Mouse (Mus musculus) forebrain, embryonic 16.5 days (tissue): Measurements from ENCODE around the gene Dpm3. TPM values are rescaled to one million over a fixed set of nuclear protein-coding genes. Genes with fewer than 3 reads are reported as not detected.

Experiments
- ATAC-seq: fragments of 200-750 bp; cut with Nextera tagmentation; 2 replicates; pipeline ENCODE4 v1.8.0; 2017; ENCODE audit warnings: mild to moderate bottlenecking, moderate library complexity
- H3K27ac ChIP-seq: fragments of 300-500 bp; sonication (generic); 2 replicates; pipeline ENCODE4 v1.5.1; 2014; ENCODE audit warnings: low read length, control low read depth
- H3K27me3 ChIP-seq: fragments of 300-500 bp; sonication (generic); replicated peaks from 2 replicates; pipeline ENCODE4 v1.6.1; 2014; ENCODE audit warnings: low read length; ENCODE audit not compliant: control insufficient read depth, insufficient read depth
- H3K36me3 ChIP-seq: fragments of 300-500 bp; sonication (generic); 2 replicates; pipeline ENCODE4 v1.6.1; 2014; ENCODE audit not compliant: control insufficient read depth, insufficient read depth
- H3K4me1 ChIP-seq: fragments of 300-500 bp; sonication (generic); replicated peaks from 2 replicates; pipeline ENCODE4 v1.6.1; 2014; ENCODE audit warnings: low read length; ENCODE audit not compliant: control insufficient read depth, insufficient read depth
- H3K4me2 ChIP-seq: fragments of 300-500 bp; sonication (generic); 2 replicates; pipeline ENCODE4 v1.6.1; 2014; ENCODE audit warnings: mild to moderate bottlenecking, low read length, control low read depth
- H3K4me3 ChIP-seq: fragments of 300-500 bp; sonication (generic); replicated peaks from 2 replicates; pipeline ENCODE4 v1.5.1; 2014; ENCODE audit warnings: mild to moderate bottlenecking, low read length, control low read depth
- H3K9ac ChIP-seq: fragments of 300-500 bp; sonication (generic); replicated peaks from 2 replicates; pipeline ENCODE4 v1.6.1; 2014; ENCODE audit warnings: low read depth, low read length, control low read depth
- H3K9me3 ChIP-seq: fragments of 300-500 bp; sonication (generic); 2 replicates; pipeline ENCODE4 v1.6.1; 2016; ENCODE audit warnings: low read length; ENCODE audit not compliant: control insufficient read depth
- WGBS: fragments of 180-500 bp; shearing (Covaris S2); extraction: QIAGEN DNeasy Blood & Tissue Kit; methylation state at CpG from one replicate; pipeline ENCODE4 v1.1.7; 2014; 5-methylcytosine and 5-hydroxymethylcytosine counted together
- microRNA counts: library from miRNA; unstranded; fragments of <30 nt; microRNA quantifications from one replicate; lab custom pipeline; 2016
- microRNA-seq: library from miRNA; unstranded; fragments of <30 nt; microRNA quantifications from one replicate; pipeline ENCODE4, GENCODE M21; 2017
- polyA plus RNA-seq: library from polyadenylated mRNA; unstranded; fragments of >200 nt; fragmentation: Nextera tagmentation; extraction: Ambion mirVana; gene quantifications from 2 replicates; pipeline ENCODE4 v1.2.1, GENCODE M21; 2015

The Dpm3 gene
- polyA plus RNA-seq, 1 experiment from 2014 or later: 73.5 TPM

DNA sequence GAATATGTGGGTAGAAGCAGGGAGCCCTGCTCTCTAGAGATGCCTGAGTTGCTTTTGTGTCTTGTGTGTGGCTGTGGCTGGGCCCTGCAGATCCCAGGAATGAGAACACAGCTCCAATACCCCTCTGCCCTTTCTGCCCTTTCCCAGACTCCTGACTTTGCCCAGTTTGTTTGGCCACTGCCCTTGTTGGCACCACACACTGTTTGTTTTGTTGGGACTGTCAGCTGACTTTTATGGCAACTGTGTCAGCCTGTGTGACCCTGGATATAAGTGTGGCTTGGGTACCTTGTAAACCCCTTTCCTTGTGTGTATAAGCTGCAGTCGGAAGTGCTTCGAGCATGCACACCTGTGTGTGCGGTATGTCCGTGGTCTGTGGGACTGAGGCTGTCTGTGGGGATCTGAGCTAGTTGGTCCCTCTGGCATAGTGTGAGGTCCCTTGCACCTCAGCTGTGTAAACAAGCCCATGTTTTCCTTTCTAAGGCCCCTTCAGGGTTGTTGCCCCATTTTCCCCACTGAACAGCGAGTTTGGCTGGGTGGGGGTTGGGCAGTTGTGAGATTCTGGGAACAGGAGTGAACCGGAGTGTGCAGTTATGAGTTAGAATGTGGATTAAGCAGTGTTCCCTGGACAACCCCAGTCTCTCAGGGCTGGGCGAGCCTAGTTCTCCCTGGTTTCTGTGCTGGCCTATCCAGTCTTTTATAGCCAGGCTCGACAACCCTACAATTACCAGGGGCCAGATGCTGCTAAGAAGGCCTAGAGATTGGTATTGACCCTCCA, 46.6 kb downstream of the Dpm3 start:
- Histone ChIP-seq H3K4me2 (no peak overlapping the region), H3K4me3 (no peak overlapping the region), H3K36me3 (no peaks in the 10 kb centered on the region), H3K9me3 (no peaks in the 10 kb centered on the region), H3K27ac (no peak overlapping the region), H3K9ac (no peak overlapping the region), H3K27me3 (no peaks in the 10 kb centered on the region; the same call in 1 of the 2 replicates), H3K4me1 (no peaks in the 10 kb centered on the region)
- 79% methylated on average over 8 of the region's 8 CpGs for WGBS
- no peak for ATAC-seq

GRCm38 (mm10) chr3:89308089-89308488, 48.9 kb downstream of the Dpm3 start:
- peak; percentile 77 for ATAC-seq
- H3K4me2 ChIP-seq: no peak overlapping the region
- H3K27me3 ChIP-seq: no peaks in the 10 kb centered on the region; the same call in 1 of the 2 replicates
- H3K9ac ChIP-seq: no peak overlapping the region
- 2% methylated on average over 9 of the region's 9 CpGs for WGBS
- H3K4me3 ChIP-seq: no peak overlapping the region
- no peak overlapping the region for H3K27ac ChIP-seq
- H3K36me3 ChIP-seq: no peaks in the 10 kb centered on the region; the same call in 1 of the 2 replicates
- 0 out of 2 replicates have a peak, but pooled peaks cover 4% of the 10 kb centered on the region for H3K9me3 ChIP-seq
- H3K4me1 ChIP-seq: no peaks in the 10 kb centered on the region

DNA sequence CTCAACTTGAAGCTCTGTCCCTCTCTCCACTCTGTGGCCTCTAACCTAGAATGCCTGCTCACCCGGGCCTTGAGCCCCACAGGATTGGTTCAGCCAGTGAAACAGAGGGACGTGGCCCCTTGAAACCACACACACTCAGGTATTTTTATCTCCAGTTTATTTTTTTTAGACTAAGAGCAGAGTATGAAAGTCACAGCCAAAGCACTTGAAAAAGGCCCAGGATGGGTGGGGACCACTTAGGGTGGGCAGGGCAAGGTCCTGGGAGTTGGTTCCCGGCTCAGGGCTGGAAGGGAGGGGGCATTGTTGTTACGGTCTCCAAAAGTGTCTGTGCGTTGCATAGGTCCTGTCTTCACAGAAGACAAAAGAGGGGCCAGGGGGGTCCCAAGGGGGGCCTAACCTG, 55.2 kb downstream of the Dpm3 start:
- Histone ChIP-seq H3K4me2 (no peak overlapping the region), H3K27ac (no peak overlapping the region), H3K9ac (no peak overlapping the region), H3K4me3 (no peak overlapping the region), H3K4me1 (peaks cover 41% of the 10 kb centered on the region), H3K36me3 (no peaks in the 10 kb centered on the region; the same call in 1 of the 2 replicates), H3K27me3 (peaks cover 17% of the 10 kb centered on the region), H3K9me3 (0 out of 2 replicates have a peak, but pooled peaks cover 4% of the 10 kb centered on the region)
- WGBS: 70% methylated on average over 5 of the region's 5 CpGs
- no peak for ATAC-seq

DNA sequence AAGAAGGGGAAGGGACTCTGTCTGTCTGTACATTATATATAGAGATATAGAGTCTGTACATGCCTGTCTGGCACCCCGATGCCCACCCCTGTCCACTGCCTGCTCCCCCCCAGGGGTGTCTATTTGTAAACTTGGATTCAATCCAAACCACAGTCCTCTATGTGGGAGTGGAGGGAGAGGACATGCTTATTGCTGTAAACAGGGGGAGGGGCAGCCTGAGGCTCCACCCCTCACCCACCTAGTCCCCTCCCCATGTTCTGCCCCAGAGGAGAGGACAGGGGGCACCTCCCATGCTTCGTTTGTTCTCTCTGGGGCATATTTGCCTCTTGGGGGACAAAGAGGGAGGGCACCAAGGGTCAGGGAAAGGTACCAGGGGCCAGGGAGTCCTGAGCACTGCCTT, 55.6 kb downstream of the Dpm3 start:
- no peak overlapping the region for H3K4me3 ChIP-seq
- H3K27me3 ChIP-seq: peaks cover 17% of the 10 kb centered on the region
- H3K9me3 ChIP-seq: 0 out of 2 replicates have a peak, but pooled peaks cover 4% of the 10 kb centered on the region
- H3K4me2 ChIP-seq: no peak overlapping the region
- peak overlapping the region; percentile 51 for H3K9ac ChIP-seq
- ATAC-seq: no peak
- H3K36me3 ChIP-seq: no peaks in the 10 kb centered on the region; the same call in 1 of the 2 replicates
- H3K4me1 ChIP-seq: peaks cover 46% of the 10 kb centered on the region
- H3K27ac ChIP-seq: no peak overlapping the region
- 38% methylated on average over 2 of the region's 2 CpGs for WGBS

DNA sequence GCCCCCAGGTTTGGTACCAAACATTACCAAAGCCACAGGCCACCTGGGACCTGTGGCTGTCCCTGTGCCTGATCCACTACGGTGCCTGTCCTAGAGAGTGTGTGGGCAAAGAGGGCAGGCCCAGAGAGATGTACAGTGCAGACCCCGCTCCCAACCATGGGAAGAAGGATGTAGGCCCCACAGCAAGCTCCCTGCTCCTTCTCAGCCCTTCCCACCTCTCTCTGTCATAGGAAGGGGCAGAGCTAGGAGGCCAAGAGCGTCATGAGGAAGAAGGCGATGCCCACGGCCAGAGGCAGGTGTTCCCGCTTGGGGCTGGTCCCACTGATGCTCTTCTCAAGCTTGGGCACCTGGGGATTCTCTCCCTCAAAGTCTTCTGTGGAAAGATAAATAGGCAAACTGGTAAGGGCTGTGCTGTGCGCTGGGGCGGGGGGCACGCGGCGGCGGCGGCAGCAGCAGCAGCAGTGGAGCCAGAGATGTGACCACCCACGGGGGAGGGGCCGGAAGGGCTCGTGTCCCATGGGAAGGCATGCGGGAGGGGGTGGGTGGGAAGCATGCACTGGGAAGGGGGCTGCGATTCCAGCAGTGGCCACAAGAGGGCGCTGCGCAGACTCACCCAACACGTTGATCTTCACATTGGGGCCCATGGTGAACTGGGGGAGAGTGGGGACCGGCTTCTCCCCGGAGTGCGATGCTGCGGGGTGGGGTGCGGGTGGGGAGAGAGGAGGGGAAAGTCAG, 56.2 kb downstream of the Dpm3 start:
- no peak; the same call in 1 of the 2 replicates for ATAC-seq
- 4% methylated on average over 25 of the region's 26 CpGs for WGBS
- H3K9ac ChIP-seq: peak overlapping the region; percentile 51

GRCm38 (mm10) chr3:89315930-89316831, 57.0 kb downstream of the Dpm3 start:
- H3K36me3 ChIP-seq: no peaks in the 10 kb centered on the region; the same call in 1 of the 2 replicates
- H3K27me3 ChIP-seq: peaks cover 19% of the 10 kb centered on the region
- no peak overlapping the region for H3K27ac ChIP-seq
- peak overlapping the region; percentile 53 for H3K4me2 ChIP-seq
- H3K4me1 ChIP-seq: peaks cover 59% of the 10 kb centered on the region
- no peaks in the 10 kb centered on the region for H3K9me3 ChIP-seq
- H3K4me3 ChIP-seq: peak overlapping the region; percentile 28; the same call in 1 of the 2 replicates
- WGBS: 6% methylated on average over 40 of the region's 40 CpGs
- no peak; the same call in 1 of the 2 replicates for ATAC-seq
- H3K9ac ChIP-seq: peak overlapping the region; percentile 25

More for the DNA sequence above, 56.2 kb downstream of the Dpm3 start:
- H3K36me3 ChIP-seq: no peaks in the 10 kb centered on the region; the same call in 1 of the 2 replicates
- H3K9me3 ChIP-seq: 0 out of 2 replicates have a peak, but pooled peaks cover 4% of the 10 kb centered on the region
- H3K4me3 ChIP-seq: peak overlapping the region; percentile 28
- H3K4me2 ChIP-seq: peak overlapping the region; percentile 53
- no peak overlapping the region for H3K27ac ChIP-seq
- H3K27me3 ChIP-seq: peaks cover 17% of the 10 kb centered on the region
- H3K4me1 ChIP-seq: peaks cover 51% of the 10 kb centered on the region

MicroRNAs encoded within 50 kb of the gene (microRNA counts, 519-probe panel; counts per million panel counts)
- 2,483 counts per million, percentile 61 among the panel's probes with 10 or more counts for microRNA mmu-miR-92b (lab: Ali Mortazavi, UCI)

Small RNAs within 50 kb of the gene (microRNA-seq; reads per million reads assigned to microRNA genes)
- 4,113 reads per million, percentile 90 among the genes with 10 or more reads in this experiment for gene Mir92b

Other genes with a start within 250 kb of the Dpm3 start
- 74.4 and 76.8 TPM in 2 replicates for gene Rusc1, start 166.0 kb upstream of the Dpm3 start, polyA plus RNA-seq
- not detected in 2 replicates for gene Gm43738, start 158.3 kb upstream of the Dpm3 start, polyA plus RNA-seq
- gene Fdps, start 157.4 kb upstream of the Dpm3 start, polyA plus RNA-seq: 380 and 438 TPM in 2 replicates
- gene Pklr, start 123.2 kb upstream of the Dpm3 start, polyA plus RNA-seq: 0.13 TPM in 1 of 2 replicates, not detected in the other
- gene Hcn3, start 99.2 kb upstream of the Dpm3 start, polyA plus RNA-seq: 34.0 and 39.6 TPM in 2 replicates
- 19.2 and 23.9 TPM in 2 replicates for gene Clk2, start 94.6 kb upstream of the Dpm3 start, polyA plus RNA-seq
- 125 and 128 TPM in 2 replicates for gene Scamp3, start 81.9 kb upstream of the Dpm3 start, polyA plus RNA-seq
- 26.5 and 30.7 TPM in 2 replicates for gene Fam189b, start 76.2 kb upstream of the Dpm3 start, polyA plus RNA-seq
- 44.8 and 46.7 TPM in 2 replicates for gene Gba, start 56.4 kb upstream of the Dpm3 start, polyA plus RNA-seq
- gene Thbs3, start 44.2 kb upstream of the Dpm3 start, polyA plus RNA-seq: 61.5 and 84.2 TPM in 2 replicates
- 180 and 183 TPM in 2 replicates for gene Mtx1, start 32.3 kb upstream of the Dpm3 start, polyA plus RNA-seq
- gene Muc1, start 30.3 kb upstream of the Dpm3 start, polyA plus RNA-seq: 1.6 and 1.7 TPM in 2 replicates
- gene Krtcap2, start 13.4 kb upstream of the Dpm3 start, polyA plus RNA-seq: 187 and 195 TPM in 2 replicates
- gene Trim46, start 13.0 kb upstream of the Dpm3 start, polyA plus RNA-seq: 62.5 and 76.1 TPM in 2 replicates
- 38.6 and 41.2 TPM in 2 replicates for gene Slc50a1, start 11.2 kb downstream of the Dpm3 start, polyA plus RNA-seq
- gene Efna1, start 21.8 kb downstream of the Dpm3 start, polyA plus RNA-seq: 8.3 and 9.5 TPM in 2 replicates
- gene Efna3, start 63.6 kb downstream of the Dpm3 start, polyA plus RNA-seq: 55.3 and 55.8 TPM in 2 replicates
- 14.1 and 16.7 TPM in 2 replicates for gene Efna4, start 78.7 kb downstream of the Dpm3 start, polyA plus RNA-seq
- gene Adam15, start 90.6 kb downstream of the Dpm3 start, polyA plus RNA-seq: 40.4 and 55.2 TPM in 2 replicates
- gene Dcst2, start 102.6 kb downstream of the Dpm3 start, polyA plus RNA-seq: 0.27 TPM in 1 of 2 replicates, not detected in the other
- 1.2 and 1.3 TPM in 2 replicates for gene Dcst1, start 105.9 kb downstream of the Dpm3 start, polyA plus RNA-seq
- gene Zbtb7b, start 135.4 kb downstream of the Dpm3 start, polyA plus RNA-seq: 0.51 and 0.77 TPM in 2 replicates
- gene Lenep, start 143.4 kb downstream of the Dpm3 start, polyA plus RNA-seq: 0.77 TPM in 1 of 2 replicates, not detected in the other
- gene Flad1, start 152.5 kb downstream of the Dpm3 start, polyA plus RNA-seq: 43.6 and 46.7 TPM in 2 replicates
- 139 and 156 TPM in 2 replicates for gene Cks1b, start 159.0 kb downstream of the Dpm3 start, polyA plus RNA-seq
- 14.4 and 17.2 TPM in 2 replicates for gene Shc1, start 159.1 kb downstream of the Dpm3 start, polyA plus RNA-seq
- 40.0 and 43.7 TPM in 2 replicates for gene Pygo2, start 170.9 kb downstream of the Dpm3 start, polyA plus RNA-seq
- 11.1 and 14.4 TPM in 2 replicates for gene Pbxip1, start 177.3 kb downstream of the Dpm3 start, polyA plus RNA-seq
- gene Pmvk, start 195.2 kb downstream of the Dpm3 start, polyA plus RNA-seq: 70.2 and 92.5 TPM in 2 replicates